Mouse (Mus musculus) MEL (cell line): ENCODE measurements around the gene Klk8. TPM values are rescaled to one million over a fixed set of nuclear protein-coding genes. Genes with fewer than 3 reads are reported as not detected.

Experiments
- DNase-seq: peaks from one replicate; pipeline ENCODE4 v3.0.0; 2011; ENCODE audit warnings: low read depth, low spot score
- H3K27ac ChIP-seq: 2 replicates; pipeline ENCODE4 v1.5.1; 2012; ENCODE audit warnings: low read depth, mild to moderate bottlenecking, control low read depth, low read length, moderate library complexity; ENCODE audit not compliant: control insufficient read depth
- H3K27me3 ChIP-seq, 2 experiments: fragments of 150-350 bp in 1 of 2; sonication (generic) in 1 of 2; 2 replicates each; pipeline ENCODE4 v1.6.1; 2012; ENCODE audit warnings: low read length in 2 of 2, mild to moderate bottlenecking in 2 of 2, improper control_type of control experiment in 1 of 2, moderate library complexity in 1 of 2; ENCODE audit not compliant: insufficient read depth in 2 of 2, control insufficient read depth in 1 of 2
- H3K36me3 ChIP-seq, 2 experiments: 2 replicates each; pipeline ENCODE4 v1.6.1; 2012 to 2014; ENCODE audit warnings: low read length in 2 of 2, improper control_type of control experiment in 1 of 2, inconsistent platforms in 1 of 2, mild to moderate bottlenecking in 1 of 2; ENCODE audit not compliant: insufficient read depth in 2 of 2, control insufficient read depth in 1 of 2
- H3K4me1 ChIP-seq, 2 experiments: fragments of 150-350 bp in 1 of 2; sonication (generic) in 1 of 2; 2 replicates each; pipeline ENCODE4 v1.6.1; 2012; ENCODE audit warnings: low read length in 2 of 2, improper control_type of control experiment in 1 of 2, mild to moderate bottlenecking in 1 of 2; ENCODE audit not compliant: insufficient read depth in 2 of 2, control insufficient read depth in 1 of 2
- H3K4me3 ChIP-seq, 2 experiments: fragments of 150-350 bp in 1 of 2; sonication (generic) in 1 of 2; 2 replicates each; pipeline ENCODE4 v1.5.1; 2012; ENCODE audit warnings: low read depth in 2 of 2, low read length in 2 of 2, mild to moderate bottlenecking in 2 of 2, moderate library complexity in 2 of 2, control low read depth in 1 of 2, improper control_type of control experiment in 1 of 2; ENCODE audit not compliant: control insufficient read depth in 1 of 2, insufficient read depth in 1 of 2
- H3K79me2 ChIP-seq: 2 replicates; pipeline ENCODE4 v1.6.1; 2012; ENCODE audit warnings: mild to moderate bottlenecking, low read length, moderate library complexity; ENCODE audit not compliant: control insufficient read depth, poor library complexity, insufficient read depth
- H3K9ac ChIP-seq: 2 replicates; pipeline ENCODE4 v1.6.1; 2012; ENCODE audit warnings: low read depth, mild to moderate bottlenecking, control low read depth, low read length, moderate library complexity; ENCODE audit not compliant: control insufficient read depth, poor library complexity, severe bottlenecking
- H3K9me3 ChIP-seq: fragments of 150-350 bp; sonication (generic); replicated peaks from 2 replicates; pipeline ENCODE4 v1.6.1; 2012; ENCODE audit warnings: mild to moderate bottlenecking, low read length, improper control_type of control experiment, moderate library complexity; ENCODE audit not compliant: insufficient read depth
- CTCF ChIP-seq, 3 experiments: IDR thresholded peaks in 2 of 3; conservative IDR thresholded peaks in 1 of 3; 2 replicates each; pipeline ENCODE4 v1.5.1; 2011 to 2012; ENCODE audit warnings: low read length in 3 of 3, low read depth in 2 of 3, mild to moderate bottlenecking in 2 of 3, improper control_type of control experiment in 1 of 3, inconsistent platforms in 1 of 3, mixed read lengths in 1 of 3, moderate library complexity in 1 of 3; ENCODE audit not compliant: control insufficient read depth in 1 of 3, insufficient read depth in 1 of 3, poor library complexity in 1 of 3, severe bottlenecking in 1 of 3
- ELF1 ChIP-seq: IDR thresholded peaks from 2 replicates; pipeline ENCODE4 v1.6.1; 2014; ENCODE audit warnings: low read depth, mild to moderate bottlenecking, inconsistent platforms, low read length, improper control_type of control experiment, moderate library complexity
- ETS1 ChIP-seq: IDR thresholded peaks from 2 replicates; pipeline ENCODE4 v1.6.1; 2012; ENCODE audit warnings: low read depth, mild to moderate bottlenecking, inconsistent platforms, low read length, improper control_type of control experiment, moderate library complexity
- GABPA ChIP-seq: IDR thresholded peaks from 2 replicates; pipeline ENCODE4 v1.6.1; 2012; ENCODE audit warnings: low read depth, mild to moderate bottlenecking, inconsistent platforms, low read length, improper control_type of control experiment, moderate library complexity
- HCFC1 ChIP-seq: IDR thresholded peaks from 2 replicates; pipeline ENCODE4 v1.6.1; 2012; ENCODE audit warnings: low read depth, mild to moderate bottlenecking, inconsistent platforms, low read length, improper control_type of control experiment, moderate library complexity
- MAFK ChIP-seq: IDR thresholded peaks from 2 replicates; pipeline ENCODE4 v1.6.1; 2011; ENCODE audit warnings: low read depth, mild to moderate bottlenecking, low read length, improper control_type of control experiment, borderline replicate concordance
- MAX ChIP-seq: IDR thresholded peaks from 2 replicates; pipeline ENCODE4 v1.6.1; 2011; ENCODE audit warnings: low read length, improper control_type of control experiment
- MYC ChIP-seq: IDR thresholded peaks from 2 replicates; pipeline ENCODE4 v1.6.1; 2011; ENCODE audit warnings: low read depth, mild to moderate bottlenecking, low read length, improper control_type of control experiment, moderate library complexity
- NELFE ChIP-seq: IDR thresholded peaks from 2 replicates; pipeline ENCODE4 v1.6.1; 2011; ENCODE audit warnings: low read depth, low read length, improper control_type of control experiment
- POLR2A ChIP-seq, 2 experiments: IDR thresholded peaks; 2 replicates each; pipeline ENCODE4 v1.6.1; 2011 to 2012; ENCODE audit warnings: low read length in 2 of 2, mild to moderate bottlenecking in 2 of 2, control low read depth in 1 of 2, improper control_type of control experiment in 1 of 2, low read depth in 1 of 2, moderate library complexity in 1 of 2; ENCODE audit not compliant: control insufficient read depth in 1 of 2, insufficient read depth in 1 of 2, poor library complexity in 1 of 2
- POLR2AphosphoS2 ChIP-seq: IDR thresholded peaks from 2 replicates; pipeline ENCODE4 v1.6.1; 2011; ENCODE audit warnings: low read length, improper control_type of control experiment
- POLR2AphosphoS5 ChIP-seq: IDR thresholded peaks from 2 replicates; pipeline ENCODE4 v1.6.1; 2012; ENCODE audit warnings: low read depth, borderline replicate concordance, mild to moderate bottlenecking, inconsistent platforms, low read length, moderate library complexity, mixed read lengths
- RCOR1 ChIP-seq: IDR thresholded peaks from 2 replicates; pipeline ENCODE4 v1.6.1; 2012; ENCODE audit warnings: low read depth, mild to moderate bottlenecking, inconsistent platforms, low read length, improper control_type of control experiment
- SIN3A ChIP-seq: IDR thresholded peaks from 2 replicates; pipeline ENCODE4 v1.6.1; 2012; ENCODE audit warnings: low read length, improper control_type of control experiment, inconsistent platforms
- TAL1 ChIP-seq: IDR thresholded peaks from 2 replicates; pipeline ENCODE4 v1.6.1; 2012; ENCODE audit warnings: mild to moderate bottlenecking, inconsistent platforms, low read length, moderate library complexity, mixed read lengths
- USF2 ChIP-seq, 2 experiments: IDR thresholded peaks; 2 replicates each; pipeline ENCODE4 v1.6.1; 2011 to 2012; ENCODE audit warnings: improper control_type of control experiment in 2 of 2, low read length in 2 of 2, borderline replicate concordance in 1 of 2, inconsistent platforms in 1 of 2, low read depth in 1 of 2, mild to moderate bottlenecking in 1 of 2; ENCODE audit not compliant: insufficient read depth in 1 of 2
- ZNF384 ChIP-seq: IDR thresholded peaks from 2 replicates; pipeline ENCODE4 v1.6.1; 2012; ENCODE audit warnings: low read depth, mild to moderate bottlenecking, inconsistent platforms, low read length, improper control_type of control experiment
- polyA plus RNA-seq, 2 experiments: library from polyadenylated mRNA; stranded (reverse) in 1 of 2; unstranded in 1 of 2; fragments of >175 nt in 1 of 2; fragments of >200 nt in 1 of 2; gene quantifications; 2 replicates each; pipeline versions ENCODE4 v1.2.1 to v1.2.4; 2012; ENCODE audit warnings: low replicate concordance in 2 of 2, low read depth in 1 of 2; ENCODE audit not compliant: insufficient read length in 2 of 2, insufficient read depth in 1 of 2, missing spikeins in 1 of 2
- total RNA-seq: library from RNA; depleted of rRNA; stranded (reverse); fragments of 300-350 nt; gene quantifications from 2 replicates; pipeline ENCODE4 v1.2.3, GENCODE M21; 2012

The Klk8 gene
- total and polyA plus RNA-seq, 3 experiments: not detected

DNA sequence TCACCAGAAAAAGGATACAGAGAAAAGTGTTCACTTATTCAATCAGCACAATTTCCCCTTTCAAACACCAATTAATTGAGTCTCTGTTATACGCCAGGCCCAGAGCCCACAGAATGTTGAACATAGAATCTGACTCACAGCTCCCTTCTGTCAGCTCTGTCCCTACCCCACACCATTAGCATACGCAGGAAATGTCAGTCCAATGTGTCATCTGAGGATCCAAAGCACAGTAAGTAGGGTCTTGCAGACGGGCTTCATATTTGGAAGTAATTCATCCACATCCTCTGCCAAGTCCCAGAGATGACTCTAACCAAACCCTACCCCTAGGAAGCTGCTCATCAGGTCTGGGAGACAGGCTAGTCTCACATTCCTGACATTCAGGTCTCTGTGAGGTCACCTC, 9.3 kb upstream of the Klk8 start:
- no peaks in the 10 kb centered on the region for H3K36me3 ChIP-seq
- TF ChIP-seq POLR2A (IDR thresholded peaks at IDR 0.05; ENCODE audit: control insufficient read depth in 1 of 2, insufficient read depth in 1 of 2, low read depth in 1 of 2, low read length in 2 of 2, poor library complexity in 1 of 2) (no peak), ETS1 (no peak), RCOR1 (no peak)
- H3K4me3 ChIP-seq: no peak overlapping the region
- H3K27ac ChIP-seq: no peak overlapping the region
- H3K4me1 ChIP-seq: no peaks in the 10 kb centered on the region
- no peak overlapping the region for H3K9ac ChIP-seq
- H3K27me3 ChIP-seq: no peaks in the 10 kb centered on the region
- DNase-seq: no peak
- no peaks in the 10 kb centered on the region for H3K9me3 ChIP-seq
- no peaks in the 10 kb centered on the region for H3K79me2 ChIP-seq

- H3K79me2 ChIP-seq: no peaks in the 10 kb centered on the region
- no peak overlapping the region for H3K9ac ChIP-seq
- no peaks in the 10 kb centered on the region for H3K9me3 ChIP-seq
- no peak for DNase-seq
- H3K36me3 ChIP-seq: no peaks in the 10 kb centered on the region
- H3K4me3 ChIP-seq: no peak overlapping the region
- no peak overlapping the region for H3K27ac ChIP-seq
- TF ChIP-seq ETS1: no peak
- TF ChIP-seq GABPA: no peak
- TF ChIP-seq RCOR1: no peak
- TF ChIP-seq TAL1: no peak
- TF ChIP-seq MYC: no peak
- H3K27me3 ChIP-seq: no peaks in the 10 kb centered on the region
- H3K4me1 ChIP-seq: no peaks in the 10 kb centered on the region
Observed at GRCm38 (mm10) chr7:43789295-43789694, 8.1 kb upstream of the Klk8 start.

GRCm38 (mm10) chr7:43791591-43791990, 5.8 kb upstream of the Klk8 start, which contains the start of gene Klk9:
Gene Klk9 (plus strand): TSS chr7:43791891.
- DNase-seq: no peak
- Histone ChIP-seq H3K27me3 (no peaks in the 10 kb centered on the region), H3K4me3 (no peak within 1 kb of the TSS), H3K27ac (no peak within 1 kb of the TSS), H3K9ac (no peak within 1 kb of the TSS), H3K9me3 (no peaks in the 10 kb centered on the region), H3K79me2 (no peaks in the 10 kb centered on the region), H3K4me1 (no peaks in the 10 kb centered on the region), H3K36me3 (no peaks in the 10 kb centered on the region)
- TF ChIP-seq RCOR1: no peak
- TF ChIP-seq MAX: no peak
- no peak for TF ChIP-seq TAL1
- no peak for TF ChIP-seq POLR2AphosphoS2
- TF ChIP-seq HCFC1: no peak
- no peak for TF ChIP-seq SIN3A
- TF ChIP-seq ETS1: no peak
- TF ChIP-seq POLR2AphosphoS5: no peak
- no peak for TF ChIP-seq NELFE
- TF ChIP-seq MAFK: no peak
- TF ChIP-seq ZNF384: no peak
- no peak for TF ChIP-seq ELF1
- TF ChIP-seq USF2 (IDR thresholded peaks at IDR 0.05; ENCODE audit: borderline replicate concordance in 1 of 2, insufficient read depth in 1 of 2, low read depth in 1 of 2, low read length in 2 of 2): no peak
- no peak for TF ChIP-seq MYC
- no peak for TF ChIP-seq CTCF (IDR thresholded peaks at IDR 0.05 in 2 of 3, conservative IDR thresholded peaks at IDR 0.05 in 1 of 3; ENCODE audit: control insufficient read depth in 1 of 3, insufficient read depth in 1 of 3, low read depth in 2 of 3, low read length in 3 of 3, poor library complexity in 1 of 3, severe bottlenecking in 1 of 3)
